Mouse (Mus musculus) spleen, embryonic (tissue): ENCODE results near the gene Rad51b.

Experiments
- CTCF ChIA-PET: fragments of 350-600 bp; sonication (Branson Sonifier 250); formaldehyde crosslinking; loops from one replicate; lab custom pipeline; 2022; lab: Charles Lee

Rad51b gene

GRCm38 (mm10) chr12:79609399-79610010 is 312.4 kb downstream of the Rad51b start:
- CTCF ChIA-PET = interaction anchor here (0.6 kb wide), 1 partner anchor 9 kb away, joined by 3 read pairs; no protein-coding TSS in a partner anchor

- CTCF ChIA-PET = no interaction called here
Measured at GRCm38 (mm10) chr12:79610511-79611103, 313.5 kb downstream of the Rad51b start.

GRCm38 (mm10) chr12:79611665-79612064 is 314.6 kb downstream of the Rad51b start:
- CTCF ChIA-PET = interaction anchor here (0.7 kb wide), 1 partner anchor 19 kb away, joined by 3 read pairs; no protein-coding TSS in a partner anchor

GRCm38 (mm10) chr12:79612334-79613060 is 315.4 kb downstream of the Rad51b start:
- CTCF ChIA-PET = interaction anchor here (0.7 to 0.9 kb wide), 2 partner anchors 18 to 520 kb away, joined by 3 read pairs; no protein-coding TSS in a partner anchor

- CTCF ChIA-PET = interaction anchor here (0.7 to 0.9 kb wide), 3 partner anchors 97 to 525 kb away, joined by 3 to 6 read pairs (median 5); no protein-coding TSS in a partner anchor
Measured at GRCm38 (mm10) chr12:79613061-79613788, 316.1 kb downstream of the Rad51b start.

GRCm38 (mm10) chr12:79613846-79614582 is 316.9 kb downstream of the Rad51b start:
- CTCF ChIA-PET = interaction anchor here (0.7 to 0.9 kb wide), 6 partner anchors 16 to 525 kb away, joined by 3 to 10 read pairs (median 4); no protein-coding TSS in a partner anchor

- CTCF ChIA-PET = interaction anchor here (0.6 to 0.8 kb wide), 5 partner anchors 16 to 493 kb away, joined by 3 to 10 read pairs (median 4); no protein-coding TSS in a partner anchor
Measured at GRCm38 (mm10) chr12:79614583-79614953, 317.5 kb downstream of the Rad51b start.

GRCm38 (mm10) chr12:79615717-79616316 is 318.7 kb downstream of the Rad51b start:
- CTCF ChIA-PET = interaction anchor here (0.5 to 0.8 kb wide), 4 partner anchors 28 to 513 kb away, joined by 3 to 27 read pairs (median 4); no protein-coding TSS in a partner anchor

GRCm38 (mm10) chr12:79619009-79619408 is 321.9 kb downstream of the Rad51b start:
- CTCF ChIA-PET = interaction anchor here (0.6 to 0.7 kb wide), 2 partner anchors 151 to 473 kb away, joined by 4 to 10 read pairs; no protein-coding TSS in a partner anchor

GRCm38 (mm10) chr12:79620693-79621092 is 323.6 kb downstream of the Rad51b start:
- CTCF ChIA-PET = no interaction called here

- CTCF ChIA-PET = no interaction called here
Measured at GRCm38 (mm10) chr12:79623308-79623707, 326.2 kb downstream of the Rad51b start.

- CTCF ChIA-PET = interaction anchor here (1.3 kb wide), 1 partner anchor 16 kb away, joined by 6 read pairs; no protein-coding TSS in a partner anchor
Measured at GRCm38 (mm10) chr12:79625699-79626554, 328.8 kb downstream of the Rad51b start.

GRCm38 (mm10) chr12:79626555-79627080 is 329.5 kb downstream of the Rad51b start:
- CTCF ChIA-PET = interaction anchor here (1.3 kb wide), 1 partner anchor 15 kb away, joined by 6 read pairs; no protein-coding TSS in a partner anchor

- CTCF ChIA-PET = no interaction called here
Measured at GRCm38 (mm10) chr12:79627351-79628120, 330.5 kb downstream of the Rad51b start.

GRCm38 (mm10) chr12:79628121-79628774 is 331.2 kb downstream of the Rad51b start:
- CTCF ChIA-PET = interaction anchor here (0.7 kb wide), 1 partner anchor 9 kb away, joined by 14 read pairs; no protein-coding TSS in a partner anchor

GRCm38 (mm10) chr12:79629945-79630850 is 333.1 kb downstream of the Rad51b start:
- CTCF ChIA-PET = interaction anchor here (0.6 to 1.3 kb wide), 4 partner anchors 12 to 54 kb away, joined by 3 to 5 read pairs (median 4); no protein-coding TSS in a partner anchor
